Mouse (Mus musculus) c-Kit-positive CD71-positive TER-119-negative erythroid progenitor cells, embryonic 14.5 days (primary cell): ENCODE results near the gene Rif1.
"Not testable (repeated sequence)": the region's sequence is repeated elsewhere in the genome, so short reads cannot be mapped to it uniquely, and the experiment has no call there.

ENCODE experiments used
- DNase-seq: peaks from one replicate; pipeline ENCODE4 v3.0.0-alpha.2; 2013; ENCODE audit warnings: low read depth

The Rif1 gene

GRCm38 (mm10) chr2:52072065-52072490 is 554 bp upstream of the Rif1 start:
- DNase-seq, result no peak

DNA sequence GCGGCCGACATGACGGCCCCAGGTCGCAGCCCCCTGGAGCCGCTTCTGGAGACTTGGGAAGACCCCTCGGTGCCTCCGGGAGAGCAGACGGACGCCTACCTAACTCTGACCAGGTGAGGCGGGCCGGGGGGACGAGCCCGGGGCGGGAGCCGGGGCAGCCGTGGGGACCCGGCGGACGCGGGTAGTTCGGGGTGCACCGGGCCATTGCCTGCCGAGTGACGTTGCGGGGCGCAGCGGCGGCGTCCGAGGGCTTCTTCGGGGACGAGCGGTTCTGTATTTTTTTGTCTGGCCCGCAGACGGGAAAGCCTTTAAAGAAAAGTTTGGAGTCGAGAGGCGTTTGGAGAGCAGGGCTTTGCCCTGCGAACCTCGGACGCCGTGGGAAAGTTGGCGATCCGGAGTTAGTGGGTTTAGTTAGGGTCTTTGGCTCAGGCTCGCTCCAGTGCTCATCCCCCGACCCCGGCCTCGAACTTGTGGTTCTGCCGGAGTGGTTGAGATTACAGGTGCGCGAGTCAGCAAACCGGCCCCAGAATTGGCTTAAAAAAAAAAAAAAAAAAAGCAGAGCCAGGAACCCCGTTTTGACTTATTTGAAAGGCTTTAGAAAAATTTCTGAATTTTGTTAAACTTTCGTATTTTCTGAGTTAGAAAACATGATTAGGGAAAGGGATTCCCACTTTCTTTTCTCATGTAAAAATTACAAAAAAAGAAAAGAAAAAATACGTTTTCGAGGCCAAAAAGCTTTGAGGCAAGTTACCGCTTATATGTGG is 691 bp downstream of the Rif1 start:
- DNase-seq, result no peak

GRCm38 (mm10) chr2:52078666-52079065 is 6.0 kb downstream of the Rif1 start:
- DNase-seq, result no peak

DNA sequence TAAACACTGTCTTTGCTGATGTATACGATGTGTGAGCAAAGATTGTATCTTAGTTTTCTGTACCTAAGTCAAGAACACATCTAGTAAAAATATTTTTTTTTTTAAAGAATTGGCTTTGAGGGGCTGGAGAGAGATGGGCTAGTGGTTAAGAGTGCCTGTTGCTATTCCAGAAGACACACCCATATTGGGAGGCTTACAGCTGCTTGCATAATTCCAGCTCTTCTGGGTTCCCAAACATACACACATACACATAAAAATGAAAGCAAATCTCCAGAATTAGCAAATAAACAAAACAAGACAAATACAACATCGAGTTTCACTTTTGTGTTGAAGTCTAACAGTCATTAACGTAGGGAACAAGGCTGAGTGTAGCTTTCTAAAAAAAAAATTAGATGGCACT is 11.4 kb downstream of the Rif1 start:
- DNase-seq, result no peak

DNA sequence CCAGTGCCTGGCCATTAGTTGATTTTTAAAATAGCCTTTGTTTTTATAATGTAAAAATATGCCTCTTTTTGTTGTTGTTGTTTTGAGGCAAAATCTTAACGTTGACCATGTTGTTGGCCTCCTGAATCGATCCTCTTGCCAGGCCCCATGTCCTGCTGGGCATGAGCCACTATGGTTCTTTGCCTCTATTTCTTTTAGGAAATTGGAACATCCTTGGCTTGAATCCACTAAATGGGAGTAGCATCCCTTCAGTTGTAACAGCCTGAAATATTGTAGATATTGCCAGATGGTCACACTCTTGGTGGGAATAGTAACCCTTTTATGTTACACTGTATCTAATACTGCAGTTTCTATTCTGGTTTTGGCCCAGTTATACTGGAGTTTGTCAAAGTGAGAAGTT is 11.9 kb downstream of the Rif1 start:
- DNase-seq, result no peak

- no peak for DNase-seq
Measured at GRCm38 (mm10) chr2:52114086-52114485, 41.5 kb downstream of the Rif1 start.

- DNase-seq, result not testable (repeated sequence)
Measured at GRCm38 (mm10) chr2:52131370-52131769, 58.7 kb downstream of the Rif1 start.

- no peak for DNase-seq
Measured at GRCm38 (mm10) chr2:52133351-52133750, 60.7 kb downstream of the Rif1 start.

GRCm38 (mm10) chr2:52153064-52153463 is 80.4 kb downstream of the Rif1 start:
- no peak for DNase-seq

GRCm38 (mm10) chr2:52169243-52170005 is 96.8 kb downstream of the Rif1 start:
- DNase-seq, result no peak
